ENCODE assay signal across 29 mouse cellular contexts in the genomic region with DNA sequence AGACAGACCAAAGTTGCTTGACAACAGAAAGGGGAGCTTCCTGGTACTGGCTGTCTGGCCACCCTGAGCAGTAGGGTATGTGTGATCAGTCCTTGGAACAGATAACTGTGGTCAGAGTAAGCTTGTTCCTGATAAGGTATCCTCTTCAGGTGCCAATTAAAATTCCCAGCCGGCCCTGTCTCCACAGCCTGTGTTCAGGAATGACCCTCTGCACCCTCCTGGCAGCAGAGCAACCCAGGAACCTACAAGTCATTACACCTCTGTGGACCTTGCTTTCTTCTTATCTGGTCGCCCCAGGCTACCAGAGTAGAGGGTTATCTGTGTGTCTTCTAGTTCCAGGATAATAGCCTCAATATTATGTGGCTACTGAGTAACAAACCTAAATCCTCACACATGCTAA. TPM values are rescaled to one million over a fixed set of nuclear protein-coding genes. Genes with fewer than 3 reads are reported as not detected.
A peak's percentile ranks its signal among the peaks of the same experiment; 100 is the strongest.
DNase-seq lines count a peak whose midpoint lies in the region; ATAC-seq and TF ChIP-seq lines count a peak whose summit lies in the region.
"Had no signal": no experiment of that assay in that cellular context is flagged by ENCODE, and none has a peak within 500 bp of the region (broad histone marks: within the 10 kb centered on the region; RNA-seq: fewer than 3 reads in every experiment).

No protein-coding gene starts in this region.

- TF ChIP-seq EP300 in stomach, postnatal 0 days (optimal IDR thresholded peaks at IDR 0.05) = no peak
- 0 out of 2 replicates have a peak, but pooled peaks have one; percentile 19 for TF ChIP-seq EP300 in liver, embryonic 14.5 days (IDR thresholded peaks at IDR 0.05; ENCODE audit: low read depth)

- no peaks in the 10 kb centered on the region for H3K4me1 ChIP-seq in stomach, embryonic 15.5 days
- H3K4me1 ChIP-seq in stomach, postnatal 0 days (replicated peaks; ENCODE audit: control insufficient read depth, insufficient read depth) = no peaks in the 10 kb centered on the region
- H3K4me1 ChIP-seq in liver, embryonic 14.5 days (replicated peaks; ENCODE audit: control insufficient read depth in 2 of 2, insufficient read depth in 2 of 2, low read length in 1 of 2) = peaks cover 5 to 7% of the 10 kb centered on the region in 2 experiments; a peak in 3 of 4 replicates
- H3K4me1 ChIP-seq: hindbrain, embryonic 15.5 days; midbrain, embryonic 13.5 days had no signal

- no peak for TF ChIP-seq CTCF in stomach, postnatal 0 days (IDR thresholded peaks at IDR 0.05; ENCODE audit: low read depth)
- TF ChIP-seq CTCF in liver, embryonic 14.5 days (IDR thresholded peaks at IDR 0.05; ENCODE audit: low read depth) = no peak

- WGBS in stomach, embryonic 15.5 days = 53% methylated on average over 2 of the region's 2 CpGs
- WGBS in stomach, postnatal 0 days = 57% methylated on average over 2 of the region's 2 CpGs
- 24% methylated on average over 2 of the region's 2 CpGs for WGBS in liver, embryonic 14.5 days (ENCODE audit: insufficient replicate concordance)

- H3K36me3 ChIP-seq in stomach, embryonic 15.5 days = peaks cover 27% of the 10 kb centered on the region
- peaks cover 11% of the 10 kb centered on the region; the same call in 1 of the 2 replicates for H3K36me3 ChIP-seq in stomach, postnatal 0 days (ENCODE audit: control insufficient read depth, insufficient read depth, low read length)
- peaks cover 5% of the 10 kb centered on the region for H3K36me3 ChIP-seq in liver, embryonic 14.5 days (replicated peaks; ENCODE audit: control insufficient read depth, insufficient read depth, low read depth)

- ATAC-seq in stomach, embryonic 15.5 days (ENCODE audit: insufficient read depth, low FRiP score, low read depth) = peak; percentile 57; the same call in 1 of the 2 replicates
- no peak for ATAC-seq in stomach, postnatal 0 days (ENCODE audit: low FRiP score, low TSS enrichment)
- peak; percentile 68 for ATAC-seq in liver, embryonic 14.5 days (ENCODE audit: insufficient read depth)
- ATAC-seq: forebrain, embryonic 14.5 days; midbrain, embryonic 13.5 days had no signal

- H3K4me2 ChIP-seq in stomach, embryonic 15.5 days = no peak overlapping the region
- no peak overlapping the region for H3K4me2 ChIP-seq in stomach, postnatal 0 days (replicated peaks; ENCODE audit: low read depth)
- H3K4me2 ChIP-seq in liver, embryonic 14.5 days (ENCODE audit: low read depth) = no peak overlapping the region
- H3K4me2 ChIP-seq: embryonic facial prominence, embryonic 13.5 days; heart, embryonic 13.5 days; hindbrain, embryonic 15.5 days; midbrain, embryonic 13.5 days had no signal

- no peak overlapping the region for H3K27ac ChIP-seq in stomach, embryonic 15.5 days
- H3K27ac ChIP-seq in stomach, postnatal 0 days (replicated peaks) = no peak overlapping the region
- H3K27ac ChIP-seq in liver, embryonic 14.5 days = no peak overlapping the region
- H3K27ac ChIP-seq: embryonic facial prominence, embryonic 13.5 days; heart, adult 2 months; heart, embryonic 13.5 days; hindbrain, embryonic 15.5 days; midbrain, embryonic 13.5 days had no signal

- no peak overlapping the region for H3K4me3 ChIP-seq in stomach, embryonic 15.5 days (replicated peaks)
- H3K4me3 ChIP-seq in stomach, postnatal 0 days (ENCODE audit: low read depth, low read length) = no peak overlapping the region
- no peak overlapping the region for H3K4me3 ChIP-seq in liver, embryonic 14.5 days (ENCODE audit: insufficient read depth in 1 of 2, low read depth in 2 of 2, low read length in 2 of 2)
- H3K4me3 ChIP-seq: embryonic facial prominence, embryonic 13.5 days; heart, adult 2 months; heart, embryonic 13.5 days; hindbrain, embryonic 15.5 days; midbrain, embryonic 13.5 days had no signal

- intact Hi-C loops in heart, postnatal 25 days (cut with DNase I) = no loop called here

- no peak overlapping the region for H3K9ac ChIP-seq in stomach, embryonic 15.5 days
- no peak overlapping the region for H3K9ac ChIP-seq in stomach, postnatal 0 days (ENCODE audit: low read length)
- H3K9ac ChIP-seq in liver, embryonic 14.5 days (replicated peaks) = no peak overlapping the region
- H3K9ac ChIP-seq: embryonic facial prominence, embryonic 13.5 days; heart, embryonic 13.5 days; hindbrain, embryonic 15.5 days; midbrain, embryonic 13.5 days had no signal

- H3K27me3 ChIP-seq in stomach, embryonic 15.5 days (replicated peaks) = no peaks in the 10 kb centered on the region
- no peaks in the 10 kb centered on the region for H3K27me3 ChIP-seq in stomach, postnatal 0 days (ENCODE audit: control insufficient read depth, insufficient read depth, low read length)
- no peaks in the 10 kb centered on the region for H3K27me3 ChIP-seq in liver, embryonic 14.5 days (ENCODE audit: control insufficient read depth, insufficient read depth, low read length)
- H3K27me3 ChIP-seq: embryonic facial prominence, embryonic 13.5 days; heart, embryonic 13.5 days; hindbrain, embryonic 15.5 days; midbrain, embryonic 13.5 days had no signal

- no peaks in the 10 kb centered on the region for H3K9me3 ChIP-seq in stomach, embryonic 15.5 days
- no peaks in the 10 kb centered on the region for H3K9me3 ChIP-seq in stomach, postnatal 0 days (ENCODE audit: control insufficient read depth, low read length)
- no peaks in the 10 kb centered on the region for H3K9me3 ChIP-seq in liver, embryonic 14.5 days (ENCODE audit: control insufficient read depth, low read length)
- H3K9me3 ChIP-seq: embryonic facial prominence, embryonic 13.5 days; heart, embryonic 13.5 days; hindbrain, embryonic 15.5 days; midbrain, embryonic 13.5 days had no signal

- DNase-seq in heart, adult 11 months = peak; percentile 83
- no peak for DNase-seq in heart, postnatal 25 days (ENCODE audit: low spot score)
- no peak for DNase-seq in stomach, postnatal 0 days (ENCODE audit: low spot score)
- DNase-seq in liver, embryonic 14.5 days (ENCODE audit: low read depth in 3 of 3, low spot score in 3 of 3) = peak; percentile 4 to 18 (median 11)
- peak; percentile 61 for DNase-seq in yolk sac, embryonic 10.5 days (ENCODE audit: low spot score)
- DNase-seq in ovary, postnatal 14 days (ENCODE audit: low spot score) = no peak
- no peak for DNase-seq in testis, postnatal 10 days (ENCODE audit: low spot score)
- DNase-seq: adrenal gland, postnatal 25 days; cerebellum, adult 11-12 months; cerebellum, postnatal 14 days; gastrocnemius, postnatal 10 days; heart, adult 2 months; heart, postnatal 4 days; kidney, adult 11 months; kidney, postnatal 10 days; layer of hippocampus, postnatal 36 days; lung, adult 2 months; lung, postnatal 14 days; retina, postnatal 1 day; right cerebral cortex, postnatal 25 days; spleen, adult 18-20 months; thymus, postnatal 25 days had no signal

RNA-seq across cellular contexts. Expression of a gene that starts 32.4 kb away (rescaled TPM):
- under 1 TPM; 0.39 to 0.78 TPM for total RNA-seq in heart, postnatal 25 days (2021)
- 2.3 and 2.4 TPM in 2 replicates for polyA plus RNA-seq in stomach, embryonic 15.5 days (2015; fragmentation: Nextera tagmentation; extraction: Ambion mirVana)
- polyA plus RNA-seq in stomach, postnatal 0 days (2015; fragmentation: Nextera tagmentation; extraction: Ambion mirVana) = 5.3 and 6.3 TPM in 2 replicates
- polyA plus RNA-seq in liver, embryonic 14.5 days (2012; rRNA removed) = 0.70 and 0.94 TPM in 2 replicates
- polyA plus RNA-seq in liver, embryonic 14.5 days (2014; fragmentation: Nextera tagmentation; extraction: Ambion mirVana) = 1.1 and 1.2 TPM in 2 replicates
- total RNA-seq: megakaryocyte, adult 5-6 weeks had no signal

Comparison
In these comparisons a context has a peak if more than half of its experiments do, and no peak if none do; other contexts are left out.
1. DNase-seq: peak in heart, adult 11 months (single experiment), liver, embryonic 14.5 days (3 of 3) and yolk sac, embryonic 10.5 days (single experiment); none in heart, postnatal 25 days (single experiment), stomach, postnatal 0 days (single experiment), ovary, postnatal 14 days (single experiment) and testis, postnatal 10 days (single experiment).